Mouse (Mus musculus) spleen, postnatal 4 days (tissue): Measurements from ENCODE around the gene Pmpca.
"Not testable (repeated sequence)": the region's sequence is repeated elsewhere in the genome, so short reads cannot be mapped to it uniquely, and the experiment has no call there.

Experiments
- DNase-seq, 2 experiments: peaks; one replicate each; pipeline ENCODE4 v3.0.0; 2022; ENCODE audit warnings: low spot score in 2 of 2

Pmpca gene

GRCm38 (mm10) chr2:26368572-26368971 lies 20.6 kb upstream of the Pmpca start:
- DNase-seq = no peak

- DNase-seq = no peak
Observed at GRCm38 (mm10) chr2:26372396-26372795, 16.7 kb upstream of the Pmpca start.

GRCm38 (mm10) chr2:26380131-26380771 lies 8.9 kb upstream of the Pmpca start, which contains the start of gene Snapc4:
TSS of gene Snapc4 (minus strand) at chr2:26380653.
- peak; percentile 81 to 90 for DNase-seq

- not testable (repeated sequence) for DNase-seq
Observed at GRCm38 (mm10) chr2:26380871-26381270, 8.3 kb upstream of the Pmpca start.

- DNase-seq = no peak
Observed at GRCm38 (mm10) chr2:26387713-26388112, 1.4 kb upstream of the Pmpca start.

GRCm38 (mm10) chr2:26388682-26389153 lies 421 bp upstream of the Pmpca start:
- DNase-seq = peak; percentile 41 to 80

- no peak for DNase-seq
Observed at GRCm38 (mm10) chr2:26390954-26391353, 1.8 kb downstream of the Pmpca start.

GRCm38 (mm10) chr2:26391617-26392016 lies 2.5 kb downstream of the Pmpca start:
- DNase-seq = no peak

GRCm38 (mm10) chr2:26398978-26399377 lies 9.8 kb downstream of the Pmpca start:
- no peak for DNase-seq

- no peak for DNase-seq
Observed at GRCm38 (mm10) chr2:26399647-26400046, 10.5 kb downstream of the Pmpca start.

- no peak for DNase-seq
Observed at GRCm38 (mm10) chr2:26400296-26400695, 11.2 kb downstream of the Pmpca start.

- DNase-seq = no peak
Observed at GRCm38 (mm10) chr2:26401023-26401422, 11.9 kb downstream of the Pmpca start.

- DNase-seq = no peak
Observed at GRCm38 (mm10) chr2:26402265-26402664, 13.1 kb downstream of the Pmpca start.

- no peak for DNase-seq
Observed at GRCm38 (mm10) chr2:26403306-26403705, 14.2 kb downstream of the Pmpca start.

- DNase-seq = peak; percentile 99 to 100
Observed at GRCm38 (mm10) chr2:26408515-26409356, 19.6 kb downstream of the Pmpca start, which contains the start of gene Inpp5e. TSS of gene Inpp5e (minus strand) at chr2:26409203.

- no peak for DNase-seq
Observed at GRCm38 (mm10) chr2:26409362-26409761, 20.2 kb downstream of the Pmpca start.

- DNase-seq = no peak
Observed at GRCm38 (mm10) chr2:26410091-26410490, 21.0 kb downstream of the Pmpca start.

- no peak for DNase-seq
Observed at GRCm38 (mm10) chr2:26410931-26411411, 21.8 kb downstream of the Pmpca start.

GRCm38 (mm10) chr2:26417066-26417465 lies 27.9 kb downstream of the Pmpca start:
- no peak for DNase-seq

GRCm38 (mm10) chr2:26418120-26418519 lies 29.0 kb downstream of the Pmpca start:
- no peak for DNase-seq

GRCm38 (mm10) chr2:26421969-26422368 lies 32.8 kb downstream of the Pmpca start:
- DNase-seq = no peak

GRCm38 (mm10) chr2:26423086-26423485 lies 33.9 kb downstream of the Pmpca start:
- no peak for DNase-seq

- no peak for DNase-seq
Observed at GRCm38 (mm10) chr2:26424541-26424940, 35.4 kb downstream of the Pmpca start.
